Mouse (Mus musculus): Measurements from ENCODE around the gene Flrt1.

GRCm38 (mm10) chr19:7090369-7091064, 15.0 kb downstream of the Flrt1 start:
- TF ChIP-seq CTCF (IDR thresholded peaks at IDR 0.05; ENCODE audit: low read depth, low read length) (no peak), POLR2A (IDR thresholded peaks at IDR 0.05; ENCODE audit: insufficient read depth, low read length) (no peak)

Data from ES-Bruce4 (cell line).